Mouse (Mus musculus) thymus, postnatal 25 days (tissue): ENCODE measurements around the gene Kif22.

Experiments
- DNase-seq: peaks from one replicate; pipeline ENCODE4 v3.0.0; 2022

Gene Kif22

GRCm38 (mm10) chr7:127030172-127030571 is 12.1 kb downstream of the Kif22 start:
- no peak for DNase-seq

- DNase-seq: no peak
Measured at GRCm38 (mm10) chr7:127027885-127028284, 14.4 kb downstream of the Kif22 start.

GRCm38 (mm10) chr7:127026984-127027726 is 15.1 kb downstream of the Kif22 start, which contains the start of gene Maz:
TSS of gene Maz (minus strand) at chr7:127027037.
- peak; percentile 99 for DNase-seq

- DNase-seq: peak; percentile 86
Measured at GRCm38 (mm10) chr7:127026616-127026983, 15.7 kb downstream of the Kif22 start.

GRCm38 (mm10) chr7:127026161-127026600 is 16.1 kb downstream of the Kif22 start:
- DNase-seq: peak; percentile 82

- DNase-seq: no peak
Measured at GRCm38 (mm10) chr7:127025556-127026160, 16.6 kb downstream of the Kif22 start.

GRCm38 (mm10) chr7:127024755-127025555 is 17.3 kb downstream of the Kif22 start:
- DNase-seq: peak; percentile 88

DNA sequence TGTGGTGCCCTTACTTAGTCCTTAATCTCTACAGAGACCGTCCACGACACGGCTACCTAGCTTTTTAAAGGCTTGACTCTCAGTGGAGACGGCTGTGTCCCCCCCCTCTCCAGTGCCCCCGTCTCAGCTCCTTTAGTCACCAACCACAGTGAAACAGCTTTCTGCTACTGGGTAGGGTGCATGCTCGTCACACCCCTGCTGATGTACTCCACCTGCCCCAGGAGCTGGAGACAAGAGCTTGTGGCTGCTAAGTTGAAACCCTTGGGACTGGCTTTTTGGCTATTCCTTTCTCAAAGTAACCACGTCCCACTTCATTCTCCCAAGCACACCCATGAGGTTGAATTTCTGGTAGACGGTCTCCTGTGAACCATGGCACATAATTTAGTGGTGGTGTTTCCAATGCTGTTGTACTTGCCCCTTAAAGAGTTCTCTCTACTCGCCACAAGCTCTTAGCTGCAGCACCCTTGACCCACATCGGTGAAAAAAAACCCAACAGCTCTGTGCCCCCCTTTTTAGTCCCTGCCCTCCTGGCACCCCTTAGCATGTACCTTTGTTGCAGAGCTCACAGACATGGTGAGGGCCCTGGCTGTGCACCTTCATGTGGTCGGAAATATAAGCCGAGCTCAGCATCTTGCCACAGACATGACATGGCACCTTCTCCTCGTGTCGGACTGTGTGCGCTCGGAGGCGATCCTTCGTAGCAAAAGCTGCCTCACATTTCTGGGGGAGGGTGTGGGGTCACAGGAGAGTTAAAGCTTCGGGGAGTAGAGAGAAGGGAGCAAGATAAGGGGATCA is 18.2 kb downstream of the Kif22 start:
- peak; percentile 73 for DNase-seq

- no peak for DNase-seq
Measured at GRCm38 (mm10) chr7:127023272-127023691, 19.0 kb downstream of the Kif22 start.

DNA sequence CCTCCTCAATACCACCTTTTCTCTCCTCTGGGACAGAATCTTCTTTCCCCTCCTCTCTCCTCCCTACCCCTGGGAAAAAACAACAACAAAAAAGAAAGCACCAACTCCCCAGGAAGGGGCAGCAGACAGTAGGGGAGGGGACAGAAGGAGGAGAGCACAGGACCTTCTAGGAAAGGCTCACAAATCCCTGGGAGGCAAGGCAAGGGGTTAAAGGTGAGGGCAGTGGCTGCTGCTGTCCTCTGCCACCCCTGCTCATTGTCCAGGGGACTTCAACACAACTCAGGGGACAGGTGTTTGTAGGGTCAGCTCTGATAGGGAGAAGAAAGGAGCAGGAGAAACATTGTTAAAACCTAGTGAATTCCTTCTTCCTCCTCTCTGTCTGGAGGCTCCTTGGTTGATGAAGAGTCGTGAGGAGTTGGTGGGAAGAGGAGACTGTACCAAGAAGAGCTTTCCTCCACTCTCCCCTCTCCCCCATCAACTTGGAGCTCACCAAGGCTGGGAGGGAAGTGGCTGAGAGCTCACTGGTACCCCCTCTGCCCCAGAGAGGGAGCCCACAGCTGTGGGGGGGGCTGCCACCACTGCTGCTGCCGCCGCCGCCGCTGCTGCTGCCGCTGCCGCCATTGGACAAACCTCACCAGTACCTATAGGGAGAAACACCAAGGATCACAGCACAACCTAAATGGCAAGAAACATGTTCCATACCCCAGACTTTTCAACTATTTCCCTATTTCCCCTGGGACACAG is 19.6 kb downstream of the Kif22 start:
- peak; percentile 40 for DNase-seq

DNA sequence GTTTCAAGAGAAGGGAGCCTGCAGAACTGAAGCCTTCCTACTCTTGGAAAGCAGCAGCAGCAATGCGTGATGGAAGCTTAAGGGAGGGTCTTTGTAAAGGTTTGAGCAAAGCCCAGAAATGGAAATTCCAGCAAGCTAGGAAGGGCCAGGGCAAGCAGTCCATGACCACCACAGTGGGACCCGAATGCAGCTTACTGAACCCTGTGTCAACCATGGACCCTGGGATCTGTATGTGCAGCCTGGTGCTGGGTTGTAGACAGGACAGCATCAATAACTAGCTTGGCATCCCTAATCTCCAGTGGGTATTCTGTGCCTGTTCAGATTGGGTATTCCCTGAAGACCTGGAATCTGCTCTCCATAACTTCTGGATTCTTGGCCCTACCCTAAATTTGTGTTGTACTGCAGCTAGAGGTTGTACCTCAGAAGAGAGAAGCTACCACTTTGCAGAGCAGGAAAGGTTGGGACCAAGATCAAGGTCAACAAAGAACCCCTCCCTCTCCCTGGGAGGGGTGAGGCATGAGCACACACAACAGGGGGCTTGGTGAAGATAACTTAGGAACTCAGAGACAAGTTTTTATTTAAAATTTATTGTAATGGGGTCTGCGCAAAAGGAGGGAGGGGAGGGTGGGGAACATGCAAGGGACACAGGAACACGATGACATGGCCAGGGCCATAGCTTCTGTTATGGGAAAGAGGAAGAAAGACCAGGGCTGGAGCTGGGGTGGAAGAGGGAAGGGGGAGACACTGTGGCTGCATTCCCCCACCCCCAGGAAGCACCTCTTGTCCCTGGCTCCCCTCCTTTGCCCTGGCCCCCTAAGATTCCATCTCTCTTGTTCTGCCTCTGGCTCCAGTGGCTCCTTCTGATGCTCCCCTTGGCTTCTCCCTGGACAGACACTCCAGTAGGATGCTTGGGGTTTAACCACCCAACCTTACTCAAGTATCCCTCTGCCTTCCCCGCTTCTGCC is 20.4 kb downstream of the Kif22 start:
- no peak for DNase-seq

- DNase-seq: peak; percentile 75
Measured at GRCm38 (mm10) chr7:127020901-127021562, 21.2 kb downstream of the Kif22 start, which contains the start of the genes Gm42742 and Prrt2. TSS of gene Gm42742 (minus strand) at chr7:127021097. TSS of gene Prrt2 (minus strand) at chr7:127021211.

GRCm38 (mm10) chr7:127020491-127020890 is 21.8 kb downstream of the Kif22 start:
- DNase-seq: no peak

DNA sequence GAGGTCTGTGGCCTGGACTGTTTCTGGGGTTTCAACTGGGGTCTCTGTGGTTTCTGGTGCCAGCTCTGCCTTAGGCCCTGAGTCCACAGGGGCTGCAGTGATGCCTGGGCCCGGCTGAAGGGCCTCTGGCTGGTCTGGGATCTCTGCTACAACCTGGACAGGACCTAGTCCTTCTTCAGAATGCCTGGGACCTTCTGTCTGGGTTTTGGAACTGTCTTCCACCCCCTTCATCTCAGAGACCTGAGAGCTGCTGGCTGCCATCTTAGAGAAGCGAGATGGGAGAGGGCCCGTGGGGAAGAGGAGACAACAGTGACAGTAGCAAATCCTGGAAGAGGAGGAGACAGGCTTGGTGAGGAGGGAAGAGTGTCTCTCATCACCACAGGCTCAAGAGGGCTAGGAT is 22.2 kb downstream of the Kif22 start:
- DNase-seq: no peak

DNA sequence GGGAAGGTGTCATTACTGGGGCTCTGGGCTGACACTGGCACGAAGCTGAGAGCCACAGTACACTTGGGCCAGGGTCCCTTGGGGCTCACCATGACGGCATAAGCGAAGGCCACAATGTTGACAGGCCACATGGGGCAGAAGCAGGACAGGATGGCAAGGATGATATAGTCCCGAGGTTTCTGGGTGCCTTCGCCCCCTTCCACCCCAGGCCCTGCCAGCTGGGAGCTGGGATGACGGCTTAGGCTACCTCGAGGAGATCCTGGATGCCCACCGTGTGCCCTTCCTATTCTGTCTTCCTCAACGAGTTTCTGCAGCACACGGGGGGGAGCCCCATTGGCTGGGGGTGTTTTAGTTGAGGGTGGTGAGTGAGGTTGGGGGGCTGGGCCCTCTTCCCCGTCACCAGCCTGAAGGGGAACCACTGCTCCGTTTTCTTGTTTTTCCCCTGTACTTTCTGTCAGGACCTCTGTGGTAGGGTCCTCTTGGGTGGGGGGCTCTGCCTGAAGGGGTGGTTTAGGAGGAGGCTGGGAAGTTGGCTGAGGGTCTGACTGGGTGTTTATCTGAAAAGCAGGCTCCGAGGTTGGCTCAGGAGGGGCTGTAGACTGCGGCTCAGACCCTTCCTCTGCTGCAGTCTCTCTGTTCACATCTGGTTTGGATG is 22.8 kb downstream of the Kif22 start:
- DNase-seq: no peak

- no peak for DNase-seq
Measured at GRCm38 (mm10) chr7:127018416-127019305, 23.6 kb downstream of the Kif22 start.

GRCm38 (mm10) chr7:127017950-127018345 is 24.3 kb downstream of the Kif22 start:
- no peak for DNase-seq
